Mouse (Mus musculus): ENCODE measurements around the gene Rtkn2. TPM values are rescaled to one million over a fixed set of nuclear protein-coding genes. Genes with fewer than 3 reads are reported as not detected.

Gene Rtkn2
- polyA plus RNA-seq, 1 experiment from 2014 or later = 21.5 TPM

DNA sequence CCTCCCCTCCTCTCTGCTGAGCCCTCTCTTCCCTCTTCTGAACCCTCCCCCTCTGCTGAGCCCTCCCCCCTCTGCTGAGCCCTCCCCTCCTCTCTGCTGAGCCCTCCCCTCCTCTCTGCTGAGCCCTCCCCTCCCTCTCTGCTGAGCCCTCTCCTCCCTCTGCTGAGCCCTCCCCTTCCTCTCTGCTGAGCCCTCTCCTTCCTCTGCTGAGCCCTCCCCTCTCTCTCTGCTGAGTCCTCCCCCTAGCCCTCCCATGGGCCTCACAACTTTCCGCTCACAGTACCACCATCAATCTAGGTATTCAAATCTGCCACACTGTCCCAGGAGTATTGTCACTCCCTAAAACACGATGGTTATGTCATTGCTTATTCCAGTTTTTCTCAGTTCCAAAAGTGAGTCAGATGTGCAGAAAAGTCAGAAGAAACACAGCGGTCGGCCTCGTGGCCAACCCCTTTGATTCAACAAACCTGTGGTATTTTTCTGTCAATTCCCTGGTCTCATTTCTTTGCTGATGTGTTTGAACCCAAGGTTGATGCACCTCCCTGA lies 49.8 kb downstream of the Rtkn2 start:
- Histone ChIP-seq H3K4me1 (0 out of 2 replicates have a peak, but pooled peaks cover 3% of the 10 kb centered on the region), H3K4me3 (no peak overlapping the region), H3K36me3 (peaks cover 81% of the 10 kb centered on the region), H3K27ac (replicated peaks) (0 out of 2 replicates have a peak overlapping the region, but pooled peaks have one; percentile 28), H3K27me3 (ENCODE audit: low read depth, poor library complexity, severe bottlenecking) (no peaks in the 10 kb centered on the region), H3K9me3 (replicated peaks) (no peaks in the 10 kb centered on the region)
- 93% methylated on average over 5 of the region's 5 CpGs for WGBS
- DNase-seq (ENCODE audit: low spot score) = no peak

DNA sequence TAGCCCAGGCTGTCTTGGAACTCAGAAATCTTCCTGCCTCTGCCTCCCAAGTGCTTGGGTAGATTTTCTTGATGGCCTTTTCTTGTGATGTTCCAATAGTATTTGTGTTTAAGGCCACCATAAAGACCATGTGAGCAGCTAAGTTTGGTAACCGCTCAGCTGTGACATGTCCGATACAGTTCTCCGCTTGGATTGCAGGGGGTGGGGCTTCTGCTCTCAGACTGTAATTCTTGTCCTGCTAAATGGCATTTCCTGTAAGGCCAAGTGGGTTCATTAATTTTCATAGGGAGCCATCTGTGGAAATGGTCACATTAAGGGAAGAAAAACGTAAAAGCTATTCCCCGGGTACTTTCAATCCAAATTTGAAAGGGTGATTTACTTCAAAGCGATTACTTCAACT lies 50.7 kb downstream of the Rtkn2 start:
- 97% methylated on average over 6 of the region's 6 CpGs for WGBS
- no peak overlapping the region for H3K27ac ChIP-seq (replicated peaks)
- H3K36me3 ChIP-seq = peaks cover 80% of the 10 kb centered on the region
- no peak for DNase-seq (ENCODE audit: low spot score)
- no peak overlapping the region for H3K4me3 ChIP-seq
- H3K9me3 ChIP-seq (replicated peaks) = no peaks in the 10 kb centered on the region
- no peaks in the 10 kb centered on the region for H3K27me3 ChIP-seq (ENCODE audit: low read depth, poor library complexity, severe bottlenecking)
- 0 out of 2 replicates have a peak, but pooled peaks cover 3% of the 10 kb centered on the region for H3K4me1 ChIP-seq

DNA sequence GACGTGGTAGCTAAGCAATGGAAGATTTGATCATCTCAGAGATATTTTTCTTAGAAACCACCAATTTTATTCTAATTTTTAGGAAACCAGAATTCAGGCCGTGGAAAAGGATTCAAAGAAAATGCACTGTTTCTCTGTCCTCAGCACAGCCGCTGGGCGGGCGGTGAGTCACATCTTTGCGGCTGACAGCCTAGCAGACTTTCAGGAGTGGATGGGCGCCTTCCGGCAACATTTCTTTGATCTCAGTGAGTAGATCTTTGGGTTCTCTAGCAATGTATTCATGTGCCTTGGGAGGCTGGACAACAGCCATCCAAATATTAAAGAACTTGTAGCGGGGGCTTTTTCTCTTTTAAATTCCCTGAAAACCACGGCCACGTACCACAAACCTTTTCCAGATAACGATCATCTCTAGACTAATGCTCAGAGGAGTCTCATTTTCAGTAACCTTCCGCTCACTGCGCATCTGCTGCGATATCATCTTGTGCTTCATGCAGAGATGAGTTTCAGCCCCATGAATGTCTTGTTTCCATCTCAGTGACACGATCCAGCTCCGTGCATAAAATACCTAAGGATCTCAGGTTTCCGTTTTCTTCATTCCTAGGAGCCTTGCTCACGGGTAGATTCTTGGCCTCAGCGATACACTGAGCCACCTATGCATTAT lies 56.5 kb downstream of the Rtkn2 start:
- no peak overlapping the region for H3K4me3 ChIP-seq
- H3K27me3 ChIP-seq (ENCODE audit: low read depth, poor library complexity, severe bottlenecking) = no peaks in the 10 kb centered on the region
- no peak for DNase-seq (ENCODE audit: low spot score)
- no peaks in the 10 kb centered on the region for H3K9me3 ChIP-seq (replicated peaks)
- 96% methylated on average over 20 of the region's 20 CpGs for whole genome bisulfite sequencing
- H3K4me1 ChIP-seq = peaks cover 19% of the 10 kb centered on the region
- H3K36me3 ChIP-seq = peaks cover 59% of the 10 kb centered on the region
- no peak overlapping the region for H3K27ac ChIP-seq (replicated peaks)

DNA sequence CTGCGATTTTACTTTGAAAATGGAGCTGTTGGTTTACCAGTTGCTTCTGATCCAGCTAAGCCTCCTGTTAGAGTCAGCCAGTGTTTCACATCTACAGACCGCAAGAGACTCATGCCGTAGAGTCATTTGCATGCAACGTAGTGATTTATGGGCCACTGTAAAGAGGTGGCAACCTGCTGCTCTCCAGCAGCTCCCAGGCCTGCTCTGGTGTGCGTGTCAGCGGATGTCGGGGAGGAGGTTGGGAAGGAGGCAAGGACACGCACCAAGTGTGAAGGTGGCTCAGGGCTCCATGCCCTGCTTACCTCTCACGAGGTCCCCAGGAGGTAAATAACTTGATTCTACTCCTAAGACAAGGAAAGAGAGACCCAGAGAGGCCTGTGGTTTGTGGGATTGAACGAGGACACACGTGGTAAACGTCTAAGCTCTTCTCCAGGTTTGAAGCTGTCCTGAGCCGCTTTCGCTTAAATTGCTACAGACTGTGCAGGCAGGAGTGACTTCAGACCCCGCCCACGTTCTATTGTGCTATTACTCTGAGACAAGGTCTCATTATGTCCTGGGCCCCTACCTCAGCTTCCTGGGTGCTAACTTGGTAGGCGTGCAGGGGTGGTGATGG lies 57.1 kb downstream of the Rtkn2 start:
- H3K36me3 ChIP-seq = peaks cover 63% of the 10 kb centered on the region
- DNase-seq (ENCODE audit: low spot score) = no peak
- WGBS = 93% methylated on average over 17 of the region's 17 CpGs

DNA sequence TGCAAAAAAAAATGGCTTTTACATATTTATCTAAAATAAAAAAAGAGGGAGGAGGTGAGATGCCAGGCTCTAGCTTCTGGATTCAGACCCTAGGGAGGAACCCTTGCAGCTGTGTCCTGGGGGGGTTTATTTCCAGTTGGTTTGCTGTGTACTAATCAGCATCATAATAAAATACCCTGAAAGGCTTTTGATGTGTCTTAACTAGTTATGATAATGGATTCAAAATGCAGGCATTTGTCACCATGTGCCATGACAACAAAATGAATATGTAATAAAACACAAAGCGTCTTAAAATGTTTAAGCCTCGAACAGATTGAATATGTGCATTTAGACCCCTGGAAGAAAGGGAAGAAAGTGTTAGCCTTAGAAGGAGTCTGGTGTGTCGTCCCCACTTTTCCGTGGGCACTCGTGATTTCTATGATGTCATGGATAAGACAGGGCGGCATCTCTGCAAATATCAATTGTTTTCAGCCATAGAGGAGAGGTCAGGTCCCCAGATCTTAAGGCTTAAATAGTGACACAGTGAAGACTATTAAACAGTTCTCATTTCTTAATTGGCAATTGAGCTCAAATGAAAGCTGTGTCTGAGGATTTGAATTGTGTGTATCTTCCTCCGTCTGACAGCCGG lies 59.7 kb downstream of the Rtkn2 start:
- DNase-seq (ENCODE audit: low spot score) = no peak
- no peak overlapping the region for H3K4me3 ChIP-seq
- 78% methylated on average over 8 of the region's 8 CpGs for WGBS
- peaks cover 32% of the 10 kb centered on the region for H3K4me1 ChIP-seq
- peaks cover 61% of the 10 kb centered on the region for H3K36me3 ChIP-seq
- peaks cover 3% of the 10 kb centered on the region; the same call in 1 of the 2 replicates for H3K27me3 ChIP-seq (ENCODE audit: low read depth, poor library complexity, severe bottlenecking)
- H3K27ac ChIP-seq (replicated peaks) = peak overlapping the region; percentile 1; the same call in 1 of the 2 replicates
- no peaks in the 10 kb centered on the region for H3K9me3 ChIP-seq (replicated peaks)

More for the DNA sequence above, 57.1 kb downstream of the Rtkn2 start:
- peaks cover under 1% of the 10 kb centered on the region; the same call in 1 of the 2 replicates for H3K27me3 ChIP-seq (ENCODE audit: low read depth, poor library complexity, severe bottlenecking)
- H3K4me3 ChIP-seq = no peak overlapping the region
- peaks cover 19% of the 10 kb centered on the region for H3K4me1 ChIP-seq
- H3K9me3 ChIP-seq (replicated peaks) = no peaks in the 10 kb centered on the region
- no peak overlapping the region for H3K27ac ChIP-seq (replicated peaks)

DNA sequence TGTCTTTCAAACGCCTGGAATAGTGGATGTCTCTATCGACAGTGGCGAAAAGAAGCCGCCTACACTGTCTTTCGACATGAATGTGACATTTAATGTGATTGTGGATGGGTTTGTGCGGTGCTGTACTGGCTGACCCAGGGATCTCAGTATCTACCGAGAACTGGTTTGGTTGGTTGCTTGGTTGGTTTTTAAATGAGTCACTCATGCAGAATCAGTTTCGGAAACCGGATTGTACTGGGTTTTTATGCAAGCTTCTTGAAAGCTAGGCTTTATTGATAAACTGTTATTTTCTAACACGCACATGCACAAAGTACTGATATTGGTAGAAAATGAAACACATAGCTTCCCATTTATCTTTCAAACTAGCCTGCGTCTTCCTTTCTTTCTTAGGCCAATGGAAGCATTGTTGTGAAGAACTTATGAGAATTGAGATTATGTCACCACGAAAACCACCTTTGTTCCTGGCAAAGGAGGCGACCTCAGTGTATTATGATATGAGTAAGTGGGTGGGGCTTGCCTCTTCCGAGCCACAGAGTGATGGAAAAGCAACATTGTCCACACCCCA lies 60.4 kb downstream of the Rtkn2 start:
- peaks cover 34% of the 10 kb centered on the region for H3K4me1 ChIP-seq
- DNase-seq (ENCODE audit: low spot score) = no peak
- WGBS = 85% methylated on average over 14 of the region's 14 CpGs
- H3K36me3 ChIP-seq = peaks cover 57% of the 10 kb centered on the region
- H3K9me3 ChIP-seq (replicated peaks) = no peaks in the 10 kb centered on the region
- H3K27ac ChIP-seq (replicated peaks) = peak overlapping the region; percentile 1; the same call in 1 of the 2 replicates
- no peak overlapping the region for H3K4me3 ChIP-seq
- H3K27me3 ChIP-seq (ENCODE audit: low read depth, poor library complexity, severe bottlenecking) = peaks cover 3% of the 10 kb centered on the region; the same call in 1 of the 2 replicates

DNA sequence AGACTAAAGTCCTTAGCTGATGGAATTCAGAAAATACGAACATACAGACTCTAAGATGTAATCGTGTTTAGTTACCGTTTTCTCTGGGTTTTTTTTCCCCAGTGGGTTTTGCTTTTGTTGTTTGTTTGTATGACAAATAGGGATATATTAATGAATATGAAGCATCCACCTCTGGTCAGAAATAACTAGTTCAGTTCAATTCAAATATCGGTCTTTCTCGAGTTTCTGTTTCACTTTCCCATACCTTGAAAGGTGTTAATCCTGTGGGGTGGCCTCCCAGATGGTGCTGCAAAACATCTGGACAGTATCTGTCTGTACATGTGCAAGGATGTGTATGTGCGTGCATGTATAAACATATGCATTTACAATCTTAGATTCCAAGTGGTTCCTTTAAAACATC lies 61.0 kb downstream of the Rtkn2 start:
- Histone ChIP-seq H3K4me1 (peaks cover 34% of the 10 kb centered on the region), H3K4me3 (no peak overlapping the region), H3K27ac (replicated peaks) (no peak overlapping the region), H3K36me3 (peaks cover 57% of the 10 kb centered on the region), H3K9me3 (replicated peaks) (no peaks in the 10 kb centered on the region), H3K27me3 (ENCODE audit: low read depth, poor library complexity, severe bottlenecking) (peaks cover 3% of the 10 kb centered on the region; the same call in 1 of the 2 replicates)
- no peak for DNase-seq (ENCODE audit: low spot score)
- WGBS = 91% methylated on average over 6 of the region's 6 CpGs

DNA sequence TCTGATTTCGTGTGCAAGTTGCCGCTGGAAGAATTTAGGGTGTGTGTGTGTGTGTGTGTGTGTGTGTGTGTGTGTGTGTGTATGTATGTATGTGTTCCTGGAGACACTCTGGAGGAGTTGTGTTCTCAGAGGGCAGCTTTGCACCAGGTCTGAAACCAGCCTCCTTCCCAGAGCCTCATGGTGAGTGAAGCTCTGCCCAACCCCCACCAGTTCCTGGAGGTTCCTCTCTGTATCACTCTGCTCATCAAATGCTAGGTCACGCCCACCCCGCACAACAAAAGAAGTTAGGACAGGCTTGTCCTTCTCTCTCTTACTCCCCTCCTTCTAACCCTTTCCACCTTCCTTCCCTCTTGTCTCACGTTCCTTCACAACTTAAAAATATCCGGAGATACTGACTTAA lies 64.6 kb downstream of the Rtkn2 start:
- WGBS = 33% methylated on average over 6 of the region's 6 CpGs
- DNase-seq (ENCODE audit: low spot score) = peak; percentile 43
- Histone ChIP-seq H3K27me3 (ENCODE audit: low read depth, poor library complexity, severe bottlenecking) (peaks cover 3% of the 10 kb centered on the region; the same call in 1 of the 2 replicates), H3K36me3 (peaks cover 44% of the 10 kb centered on the region), H3K9me3 (replicated peaks) (no peaks in the 10 kb centered on the region), H3K4me1 (peaks cover 27% of the 10 kb centered on the region), H3K27ac (replicated peaks) (peak overlapping the region; percentile 63; the same call in 1 of the 2 replicates), H3K4me3 (no peak overlapping the region)

DNA sequence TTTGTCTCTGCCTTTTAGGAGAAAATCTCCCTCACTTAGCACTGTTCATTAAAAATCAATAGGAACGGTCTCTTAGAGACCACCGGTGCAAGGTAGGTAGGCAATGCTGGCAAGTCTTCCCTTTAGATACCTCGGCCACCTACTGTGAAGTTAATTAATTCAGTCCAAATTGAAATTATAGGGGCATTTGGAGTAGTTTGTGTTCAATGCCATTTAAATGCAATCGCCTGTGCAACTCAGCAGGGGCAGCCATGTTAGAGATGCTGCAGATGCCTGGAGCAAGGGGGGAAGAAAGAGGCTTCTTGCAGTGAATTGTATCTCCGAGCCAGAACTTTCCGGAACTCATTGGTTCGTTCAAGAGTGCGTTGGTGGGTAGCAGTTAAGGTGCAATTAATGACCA lies 65.5 kb downstream of the Rtkn2 start:
- no peak for DNase-seq (ENCODE audit: low spot score)
- WGBS = 82% methylated on average over 8 of the region's 8 CpGs
- H3K27me3 ChIP-seq (ENCODE audit: low read depth, poor library complexity, severe bottlenecking) = peaks cover 3% of the 10 kb centered on the region; the same call in 1 of the 2 replicates
- H3K36me3 ChIP-seq = peaks cover 44% of the 10 kb centered on the region
- H3K27ac ChIP-seq (replicated peaks) = no peak overlapping the region
- no peak overlapping the region for H3K4me3 ChIP-seq
- H3K9me3 ChIP-seq (replicated peaks) = no peaks in the 10 kb centered on the region
- peaks cover 18% of the 10 kb centered on the region for H3K4me1 ChIP-seq

DNA sequence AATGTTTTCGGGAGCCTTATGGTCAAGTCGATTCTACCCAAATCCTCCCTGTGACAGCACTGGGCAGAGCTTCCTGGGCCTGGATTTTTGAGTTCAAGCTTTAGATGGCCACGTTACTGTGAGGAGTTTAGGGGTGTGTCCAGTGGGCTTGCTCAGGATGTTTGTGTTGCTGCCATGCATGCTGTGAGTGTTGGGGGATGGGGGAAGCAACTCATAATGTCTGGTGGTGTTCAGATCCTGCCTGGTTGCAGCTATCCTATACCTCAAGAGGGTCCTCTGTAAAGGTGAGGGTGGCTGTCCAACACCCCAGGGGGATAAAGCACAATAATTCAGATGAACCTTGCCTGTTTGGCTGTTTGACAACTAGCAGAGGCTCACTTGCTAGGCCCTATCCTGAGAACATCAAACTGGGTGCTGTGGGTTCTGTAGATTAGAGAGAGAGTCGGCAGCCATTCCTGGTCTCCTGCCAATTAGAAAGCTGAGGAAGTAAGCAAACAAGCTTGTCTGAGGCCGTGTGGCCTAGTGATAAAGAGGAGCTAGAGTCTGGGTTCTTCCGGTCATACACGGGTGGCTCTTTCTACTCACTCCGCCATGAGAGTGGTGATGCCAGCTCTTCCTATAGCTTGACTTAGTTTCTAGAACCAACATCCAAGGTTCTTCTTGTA lies 69.4 kb downstream of the Rtkn2 start:
- no peak overlapping the region for H3K4me3 ChIP-seq
- no peaks in the 10 kb centered on the region for H3K27me3 ChIP-seq (ENCODE audit: low read depth, poor library complexity, severe bottlenecking)
- peaks cover 5% of the 10 kb centered on the region for H3K4me1 ChIP-seq
- DNase-seq (ENCODE audit: low spot score) = no peak
- H3K9me3 ChIP-seq (replicated peaks) = no peaks in the 10 kb centered on the region
- WGBS = 85% methylated on average over 8 of the region's 8 CpGs
- no peak overlapping the region for H3K27ac ChIP-seq (replicated peaks)
- H3K36me3 ChIP-seq = peaks cover 20% of the 10 kb centered on the region

DNA sequence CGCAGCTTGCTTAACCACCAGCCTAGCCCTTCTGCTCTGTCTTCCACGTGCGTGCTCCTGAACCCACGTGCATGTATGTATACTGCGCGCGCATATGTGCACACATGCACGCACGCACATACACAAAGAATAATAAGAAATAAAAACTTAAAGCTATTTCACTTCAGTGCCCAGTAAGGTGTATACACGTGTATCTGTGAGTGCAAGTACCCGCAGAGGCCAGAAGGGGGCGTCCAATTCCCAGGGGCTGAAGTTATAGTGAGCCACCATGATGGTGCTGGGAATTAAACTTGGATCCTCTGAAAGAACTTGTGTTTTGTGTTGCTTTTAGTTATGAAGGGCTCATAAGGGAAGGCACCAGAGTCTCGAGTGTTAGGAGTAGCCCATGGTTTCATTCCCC lies 71.5 kb downstream of the Rtkn2 start:
- Histone ChIP-seq H3K27ac (replicated peaks) (no peak overlapping the region), H3K27me3 (ENCODE audit: low read depth, poor library complexity, severe bottlenecking) (no peaks in the 10 kb centered on the region), H3K9me3 (replicated peaks) (no peaks in the 10 kb centered on the region), H3K36me3 (peaks cover 6% of the 10 kb centered on the region; the same call in 1 of the 2 replicates), H3K4me3 (no peak overlapping the region), H3K4me1 (no peaks in the 10 kb centered on the region)
- DNase-seq (ENCODE audit: low spot score) = no peak
- 91% methylated on average over 13 of the region's 13 CpGs for WGBS

DNA sequence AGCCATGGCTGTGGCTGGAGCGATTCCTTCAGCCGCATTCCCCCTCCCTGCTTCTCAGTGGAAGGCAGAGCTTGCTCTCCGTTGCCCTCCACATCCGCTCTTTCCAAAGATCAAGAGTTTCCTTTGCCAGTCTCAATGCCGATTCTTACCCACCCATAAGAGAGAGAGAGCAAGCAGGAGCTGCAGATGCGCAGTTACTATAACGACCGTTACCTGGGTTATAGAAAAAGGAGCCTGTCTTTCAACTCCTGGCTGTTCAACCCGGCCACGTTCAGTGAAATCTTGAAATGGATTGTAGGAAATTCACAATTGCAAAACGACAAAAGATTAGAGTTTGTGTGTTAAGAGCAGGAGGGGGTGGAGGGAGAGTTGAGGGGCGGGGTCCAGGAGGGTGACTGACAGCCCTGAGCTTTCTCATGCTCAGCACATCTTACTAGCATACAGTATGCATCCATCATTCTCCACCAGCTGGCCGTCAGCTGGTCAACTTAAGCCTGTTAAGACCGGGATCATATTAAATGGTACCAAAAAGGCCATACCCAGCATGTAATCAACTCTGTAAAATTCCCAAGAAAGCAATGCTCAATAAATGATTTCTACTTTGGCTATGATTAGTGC lies 72.1 kb downstream of the Rtkn2 start:
- WGBS = 92% methylated on average over 14 of the region's 14 CpGs
- Histone ChIP-seq H3K27me3 (ENCODE audit: low read depth, poor library complexity, severe bottlenecking) (no peaks in the 10 kb centered on the region), H3K36me3 (peaks cover 6% of the 10 kb centered on the region; the same call in 1 of the 2 replicates), H3K4me3 (no peak overlapping the region), H3K27ac (replicated peaks) (no peak overlapping the region), H3K4me1 (no peaks in the 10 kb centered on the region), H3K9me3 (replicated peaks) (no peaks in the 10 kb centered on the region)
- DNase-seq (ENCODE audit: low spot score) = no peak

All from midbrain, embryonic 10.5 days (tissue).